Mouse (Mus musculus) kidney, embryonic 16.5 days (tissue): Measurements from ENCODE around the gene Nono. TPM values are rescaled to one million over a fixed set of nuclear protein-coding genes. Genes with fewer than 3 reads are reported as not detected.

ENCODE experiments used
- ATAC-seq: fragments of 200-750 bp; cut with Nextera tagmentation; 2 replicates; pipeline ENCODE4 v1.8.0; 2017; ENCODE audit warnings: moderate TSS enrichment; ENCODE audit not compliant: low FRiP score, low TSS enrichment
- H3K27ac ChIP-seq: fragments of 300-500 bp; sonication (generic); 2 replicates; pipeline ENCODE4 v1.5.1; 2014; ENCODE audit warnings: low read length
- H3K27me3 ChIP-seq: fragments of 300-500 bp; sonication (generic); 2 replicates; pipeline ENCODE4 v1.6.1; 2014; ENCODE audit warnings: low read length, control low read depth, mixed read lengths; ENCODE audit not compliant: insufficient read depth
- H3K36me3 ChIP-seq: fragments of 300-500 bp; sonication (generic); 2 replicates; pipeline ENCODE4 v1.6.1; 2014; ENCODE audit warnings: low read length, control low read depth, mixed read lengths; ENCODE audit not compliant: insufficient read depth
- H3K4me1 ChIP-seq: fragments of 300-500 bp; sonication (generic); 2 replicates; pipeline ENCODE4 v1.6.1; 2014; ENCODE audit warnings: low read length, control low read depth, mixed read lengths; ENCODE audit not compliant: insufficient read depth
- H3K4me2 ChIP-seq: fragments of 300-500 bp; sonication (generic); replicated peaks from 2 replicates; pipeline ENCODE4 v1.6.1; 2014; ENCODE audit warnings: low read depth, low read length
- H3K4me3 ChIP-seq: fragments of 300-500 bp; sonication (generic); 2 replicates; pipeline ENCODE4 v1.5.1; 2014; ENCODE audit warnings: mild to moderate bottlenecking, low read length
- H3K9ac ChIP-seq: fragments of 300-500 bp; sonication (generic); replicated peaks from 2 replicates; pipeline ENCODE4 v1.6.1; 2014; ENCODE audit warnings: low read length
- H3K9me3 ChIP-seq: fragments of 300-500 bp; sonication (generic); 2 replicates; pipeline ENCODE4 v1.6.1; 2016; ENCODE audit warnings: low read length, control low read depth
- WGBS: fragments of 180-500 bp; shearing (Covaris S2); extraction: QIAGEN DNeasy Blood & Tissue Kit; methylation state at CpG from one replicate; pipeline ENCODE4 v1.1.7; 2014; 5-methylcytosine and 5-hydroxymethylcytosine counted together
- polyA plus RNA-seq: library from polyadenylated mRNA; unstranded; fragments of >200 nt; fragmentation: Nextera tagmentation; extraction: Ambion mirVana; gene quantifications from 2 replicates; pipeline ENCODE4 v1.2.1, GENCODE M21; 2015

The Nono gene
- polyA plus RNA-seq, 1 experiment from 2014 or later = 457 TPM

DNA sequence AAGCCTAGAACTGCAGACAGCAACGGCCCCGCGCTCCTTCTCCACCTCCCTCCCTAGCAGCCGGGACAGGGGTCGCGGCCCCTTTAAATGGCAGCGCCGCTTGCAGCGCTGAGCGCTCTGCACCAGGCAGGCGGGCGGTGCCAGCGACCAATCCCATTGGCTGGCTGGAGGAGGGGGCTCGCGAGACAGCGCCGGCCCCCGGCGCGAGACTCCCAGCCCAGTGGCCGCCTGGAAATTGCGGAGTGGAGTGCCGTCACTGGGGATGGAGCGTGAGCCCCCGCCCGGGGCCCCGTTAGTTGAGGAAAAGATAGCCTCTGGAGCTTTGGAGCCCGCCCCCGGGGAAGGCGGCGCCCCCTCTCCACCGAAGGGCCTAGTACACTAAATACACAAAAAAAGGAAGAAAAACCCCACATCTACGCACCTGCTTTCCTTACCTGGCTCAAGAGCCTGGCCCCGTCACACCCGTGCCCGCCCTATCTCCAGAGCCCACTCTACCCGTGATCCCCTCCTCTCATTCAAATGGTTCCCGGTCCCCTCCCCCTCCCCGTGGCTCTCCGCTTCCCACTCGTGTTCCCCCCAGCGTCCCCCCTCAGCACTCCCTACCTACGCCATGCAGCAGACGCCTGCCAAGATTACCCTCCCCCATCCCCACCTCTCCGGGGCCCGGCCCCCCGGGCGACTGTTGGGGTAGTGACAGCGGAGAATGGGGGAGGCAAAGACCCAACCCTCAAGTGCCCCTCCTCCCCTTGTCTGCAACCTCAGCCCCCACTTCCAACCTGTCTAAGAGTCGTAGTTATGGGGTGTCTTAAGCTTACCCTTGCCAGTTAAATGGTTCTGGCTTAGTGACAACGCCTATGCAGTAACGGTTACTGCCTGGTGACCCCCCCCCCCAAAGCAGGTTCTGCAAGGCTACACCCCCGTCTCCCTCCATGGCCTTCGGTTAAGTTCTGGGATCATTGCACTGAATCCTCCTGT, 9.1 kb upstream of the Nono start:
- H3K27me3 ChIP-seq = peaks cover 7% of the 10 kb centered on the region; the same call in 1 of the 2 replicates
- H3K4me1 ChIP-seq = peaks cover 12% of the 10 kb centered on the region
- no peaks in the 10 kb centered on the region for H3K36me3 ChIP-seq
- peak overlapping the region; percentile 69 for H3K9ac ChIP-seq
- ATAC-seq = peak; percentile 95
- peak overlapping the region; percentile 66 for H3K4me2 ChIP-seq
- H3K9me3 ChIP-seq = no peaks in the 10 kb centered on the region
- 15% methylated on average over 49 of the region's 54 CpGs for WGBS
- H3K27ac ChIP-seq = peak overlapping the region; percentile 31
- peak overlapping the region; percentile 60 for H3K4me3 ChIP-seq

DNA sequence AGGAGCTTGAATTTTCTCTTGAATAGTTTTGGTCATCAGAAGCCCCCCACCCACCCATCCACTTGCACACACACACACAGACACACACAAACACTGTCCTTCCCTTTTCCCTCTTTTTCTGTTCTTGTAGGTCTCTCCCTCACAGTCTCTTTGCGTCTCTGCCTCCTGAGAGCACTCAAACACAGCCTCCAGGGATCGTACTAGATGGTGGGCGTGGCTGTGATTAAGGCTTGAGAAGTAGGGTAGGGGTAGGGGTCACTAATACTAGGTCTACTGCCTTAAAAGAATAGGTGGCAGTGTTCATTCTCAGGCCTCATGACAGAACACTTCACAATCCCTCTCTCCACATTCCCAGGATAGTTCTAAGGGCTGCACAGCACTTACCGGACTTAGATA, 8.4 kb upstream of the Nono start, which contains the start of gene Zmym3:
Gene Zmym3, minus strand, starts transcription at position 150 of the 396 bp plus-strand sequence.
- 32% methylated on average over 4 of the region's 4 CpGs for WGBS
- no peaks in the 10 kb centered on the region for H3K36me3 ChIP-seq
- peaks cover 7% of the 10 kb centered on the region; the same call in 1 of the 2 replicates for H3K27me3 ChIP-seq
- H3K9me3 ChIP-seq = no peaks in the 10 kb centered on the region
- H3K4me3 ChIP-seq = peak within 1 kb of the TSS; percentile 60
- H3K9ac ChIP-seq = peak within 1 kb of the TSS; percentile 65
- ATAC-seq = no peak
- H3K4me2 ChIP-seq = peak within 1 kb of the TSS; percentile 66
- H3K4me1 ChIP-seq = peaks cover 12% of the 10 kb centered on the region
- H3K27ac ChIP-seq = peak within 1 kb of the TSS; percentile 31

DNA sequence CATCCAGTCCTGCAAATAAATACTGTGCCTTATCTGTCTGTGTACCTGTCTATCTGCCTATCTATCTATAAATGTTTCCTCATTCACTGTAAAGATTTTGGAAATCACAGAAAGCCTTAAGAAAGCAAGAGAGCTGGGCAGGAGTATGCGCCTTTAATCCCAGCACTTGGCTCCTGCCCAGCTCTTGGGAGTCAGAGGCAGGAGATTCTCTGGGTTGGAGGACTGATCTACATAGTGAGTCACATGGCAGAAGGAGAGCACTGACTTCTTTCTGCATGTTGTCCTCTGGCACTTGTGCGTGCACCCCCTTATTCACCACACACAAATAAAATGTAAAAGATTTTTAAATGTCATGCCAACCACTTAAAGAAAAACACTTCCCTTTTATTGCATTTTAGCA, 5.7 kb upstream of the Nono start:
- H3K4me3 ChIP-seq = no peak overlapping the region
- H3K27me3 ChIP-seq = peaks cover 7% of the 10 kb centered on the region; the same call in 1 of the 2 replicates
- ATAC-seq = no peak
- 79% methylated on average over 2 of the region's 2 CpGs for WGBS
- H3K9me3 ChIP-seq = no peaks in the 10 kb centered on the region
- H3K27ac ChIP-seq = no peak overlapping the region
- H3K36me3 ChIP-seq = no peaks in the 10 kb centered on the region
- no peak overlapping the region for H3K4me2 ChIP-seq
- no peak overlapping the region for H3K9ac ChIP-seq
- H3K4me1 ChIP-seq = peaks cover 5% of the 10 kb centered on the region

DNA sequence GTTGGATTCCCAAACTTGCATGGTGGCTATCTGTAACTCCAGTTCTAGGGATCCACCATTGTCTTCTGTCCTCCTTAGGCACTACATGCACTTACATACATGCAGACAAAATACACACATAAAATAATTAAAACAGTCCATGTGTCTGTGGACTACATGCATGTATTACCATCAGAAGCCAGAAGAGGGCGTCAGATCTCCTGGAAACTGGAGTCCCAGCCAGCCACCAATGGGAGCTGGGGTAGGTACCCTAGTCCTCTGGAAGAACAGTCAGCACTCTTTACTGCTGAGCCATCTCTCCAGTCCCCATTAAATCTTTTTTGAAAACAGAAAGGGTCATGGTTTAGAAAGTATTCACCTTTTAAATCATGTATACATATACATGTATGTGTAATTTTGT, 1.3 kb upstream of the Nono start:
- Histone ChIP-seq H3K36me3 (0 out of 2 replicates have a peak, but pooled peaks cover 7% of the 10 kb centered on the region), H3K4me3 (no peak overlapping the region), H3K9me3 (no peaks in the 10 kb centered on the region), H3K4me2 (no peak overlapping the region), H3K27me3 (peaks cover 4% of the 10 kb centered on the region; the same call in 1 of the 2 replicates), H3K4me1 (0 out of 2 replicates have a peak, but pooled peaks cover 9% of the 10 kb centered on the region), H3K9ac (no peak overlapping the region), H3K27ac (no peak overlapping the region)
- no peak for ATAC-seq
- whole genome bisulfite sequencing = 4% methylated on average over 1 of the region's 1 CpGs

DNA sequence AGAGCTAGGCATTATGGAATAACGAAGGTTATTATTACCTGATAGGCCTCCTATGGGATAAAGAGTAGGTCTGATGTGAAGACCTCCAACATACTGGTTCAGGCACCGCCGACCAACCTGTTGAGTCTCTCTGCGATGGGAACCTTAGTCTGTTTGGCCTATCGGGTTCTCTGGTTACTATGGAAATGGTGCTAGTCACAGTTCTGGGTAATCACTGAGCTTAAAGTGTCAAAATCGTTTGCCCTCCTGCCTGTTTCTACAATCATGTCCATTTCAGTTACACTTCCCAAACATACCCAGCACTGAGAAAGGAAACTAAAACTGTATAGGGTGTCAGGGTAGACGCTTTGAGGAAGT, 355 bp upstream of the Nono start:
- Histone ChIP-seq H3K27ac (peak overlapping the region; percentile 94), H3K27me3 (no peaks in the 10 kb centered on the region), H3K9ac (peak overlapping the region; percentile 64), H3K4me2 (peak overlapping the region; percentile 46), H3K4me3 (peak overlapping the region; percentile 49), H3K4me1 (0 out of 2 replicates have a peak, but pooled peaks cover 9% of the 10 kb centered on the region), H3K36me3 (0 out of 2 replicates have a peak, but pooled peaks cover 7% of the 10 kb centered on the region), H3K9me3 (no peaks in the 10 kb centered on the region)
- no peak for ATAC-seq
- WGBS = 29% methylated on average over 7 of the region's 7 CpGs

DNA sequence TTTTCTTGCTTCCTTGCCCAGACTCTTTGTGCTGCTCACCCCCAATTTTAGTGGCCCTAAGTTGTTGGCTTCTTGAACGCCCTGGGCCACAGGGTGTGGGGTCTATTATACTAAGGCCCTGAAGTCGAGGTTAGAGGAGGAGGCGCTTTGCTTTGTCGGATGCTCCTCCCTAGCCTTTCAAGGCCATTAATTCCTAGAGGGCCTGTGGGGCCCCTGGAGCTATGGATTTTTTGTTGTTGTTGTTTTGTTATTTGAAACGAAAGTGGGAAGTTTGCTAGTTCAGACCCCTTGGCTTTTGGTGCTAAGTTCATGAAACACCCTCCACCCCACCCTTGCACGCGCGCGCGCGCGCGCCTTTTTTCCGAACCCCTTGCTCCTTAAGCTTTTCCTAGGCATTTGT, 858 bp downstream of the Nono start:
- Histone ChIP-seq H3K9ac (peak overlapping the region; percentile 69), H3K4me1 (0 out of 2 replicates have a peak, but pooled peaks cover 9% of the 10 kb centered on the region), H3K27me3 (no peaks in the 10 kb centered on the region), H3K36me3 (0 out of 2 replicates have a peak, but pooled peaks cover 7% of the 10 kb centered on the region), H3K4me2 (peak overlapping the region; percentile 53), H3K27ac (peak overlapping the region; percentile 94), H3K9me3 (no peaks in the 10 kb centered on the region), H3K4me3 (peak overlapping the region; percentile 49)
- 27% methylated on average over 14 of the region's 14 CpGs for WGBS
- ATAC-seq = peak; percentile 67

DNA sequence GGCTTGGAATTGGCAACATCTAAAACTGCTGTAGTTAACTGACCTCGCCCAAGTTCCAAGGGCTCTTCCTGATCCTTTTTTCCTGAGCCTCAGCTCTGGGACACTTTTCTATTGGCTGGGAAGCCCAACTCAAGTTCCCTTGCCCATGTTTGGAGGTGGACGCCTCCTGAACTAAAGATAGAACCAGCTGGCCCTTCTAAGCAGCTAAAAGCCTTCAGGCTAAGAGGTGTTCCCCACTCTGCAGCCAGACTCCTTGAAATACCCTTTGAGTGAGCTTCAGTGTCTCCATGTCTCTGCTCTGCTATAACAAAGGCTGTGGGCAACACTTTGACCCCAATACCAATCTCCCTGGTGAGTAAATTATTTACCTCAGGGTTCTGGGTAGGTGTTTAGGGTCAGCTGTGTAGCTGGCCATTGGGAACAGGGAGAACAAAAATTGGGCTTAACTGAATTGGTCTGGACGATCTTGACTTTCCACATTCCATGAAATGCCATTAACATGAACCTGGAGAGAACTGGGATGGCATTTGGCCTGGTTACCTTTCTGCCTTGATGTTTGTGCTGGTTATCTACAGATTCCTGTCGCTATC, 19.9 kb downstream of the Nono start, which contains the start of gene Itgb1bp2:
Gene Itgb1bp2, plus strand, starts transcription at position 203 of the 590 bp plus-strand sequence.
- Histone ChIP-seq H3K36me3 (peaks cover 44% of the 10 kb centered on the region), H3K4me3 (no peak within 1 kb of the TSS), H3K9ac (no peak within 1 kb of the TSS), H3K9me3 (no peaks in the 10 kb centered on the region), H3K4me2 (no peak within 1 kb of the TSS), H3K27me3 (no peaks in the 10 kb centered on the region; the same call in 1 of the 2 replicates), H3K4me1 (no peaks in the 10 kb centered on the region), H3K27ac (no peak within 1 kb of the TSS)
- no peak for ATAC-seq
- 75% methylated on average over 4 of the region's 4 CpGs for WGBS

DNA sequence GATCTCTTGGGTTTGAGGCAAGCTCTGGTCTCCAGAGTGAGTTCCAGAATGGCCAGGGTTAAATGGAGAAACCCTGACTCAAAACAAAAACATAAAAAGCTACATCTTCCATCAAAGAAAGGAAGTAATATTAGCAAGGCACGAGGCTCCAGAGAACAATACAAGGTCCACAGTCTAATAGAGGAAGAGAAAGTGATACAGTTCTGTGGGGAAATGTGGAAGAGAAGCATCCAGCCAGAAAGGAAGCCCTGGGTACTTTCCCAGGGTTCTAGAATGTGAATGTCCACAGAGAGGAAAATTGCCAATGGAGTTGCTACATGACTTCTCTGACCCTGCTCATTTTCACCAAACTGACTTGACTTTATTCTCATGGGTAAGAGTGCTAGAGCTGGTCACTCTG, 22.0 kb downstream of the Nono start:
- no peak for ATAC-seq
- Histone ChIP-seq H3K27me3 (no peaks in the 10 kb centered on the region), H3K4me2 (no peak overlapping the region), H3K9ac (no peak overlapping the region), H3K9me3 (no peaks in the 10 kb centered on the region), H3K27ac (no peak overlapping the region), H3K4me3 (no peak overlapping the region), H3K36me3 (peaks cover 31% of the 10 kb centered on the region), H3K4me1 (no peaks in the 10 kb centered on the region)
- WGBS = 52% methylated on average over 1 of the region's 1 CpGs

DNA sequence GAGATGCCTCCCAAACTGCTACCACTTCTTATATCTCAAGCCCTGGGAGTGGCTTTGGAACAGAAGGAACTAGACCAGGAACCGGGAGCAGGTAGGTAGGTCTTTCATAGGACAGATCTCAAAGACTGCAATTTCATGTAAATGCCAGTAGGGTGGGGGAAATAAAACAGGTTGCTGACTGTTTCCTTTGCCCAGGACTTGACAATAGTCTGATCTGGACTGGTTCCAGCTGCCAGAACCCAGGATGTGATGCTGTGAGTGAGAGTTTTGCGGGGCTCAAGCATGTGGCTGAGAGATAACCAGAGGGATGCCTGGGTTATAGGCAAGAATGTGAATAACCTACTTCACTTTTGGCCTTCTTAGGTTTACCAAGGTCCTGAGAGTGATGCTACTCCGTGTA, 22.5 kb downstream of the Nono start:
- no peak overlapping the region for H3K27ac ChIP-seq
- H3K4me2 ChIP-seq = no peak overlapping the region
- ATAC-seq = no peak
- WGBS = 78% methylated on average over 3 of the region's 3 CpGs
- H3K4me3 ChIP-seq = no peak overlapping the region
- no peaks in the 10 kb centered on the region for H3K4me1 ChIP-seq
- no peak overlapping the region for H3K9ac ChIP-seq
- peaks cover 27% of the 10 kb centered on the region; the same call in 1 of the 2 replicates for H3K36me3 ChIP-seq
- H3K9me3 ChIP-seq = no peaks in the 10 kb centered on the region
- no peaks in the 10 kb centered on the region for H3K27me3 ChIP-seq
